Mouse (Mus musculus) midbrain, embryonic 15.5 days (tissue): Measurements from ENCODE around the gene Snx12. TPM values are rescaled to one million over a fixed set of nuclear protein-coding genes. Genes with fewer than 3 reads are reported as not detected.

Experiments
- ATAC-seq: fragments of 200-750 bp; cut with Nextera tagmentation; replicated peaks from 2 replicates; pipeline ENCODE4 v1.8.0; 2017; ENCODE audit warnings: moderate TSS enrichment
- H3K27ac ChIP-seq: fragments of 300-500 bp; sonication (generic); 2 replicates; pipeline ENCODE4 v1.5.1; 2015; ENCODE audit warnings: mild to moderate bottlenecking, inconsistent platforms
- H3K27me3 ChIP-seq: fragments of 300-500 bp; sonication (generic); replicated peaks from 2 replicates; pipeline ENCODE4 v1.6.1; 2015; ENCODE audit warnings: inconsistent platforms
- H3K36me3 ChIP-seq: fragments of 300-500 bp; sonication (generic); replicated peaks from 2 replicates; pipeline ENCODE4 v1.6.1; 2015; ENCODE audit warnings: inconsistent platforms
- H3K4me1 ChIP-seq: fragments of 300-500 bp; sonication (generic); 2 replicates; pipeline ENCODE4 v1.6.1; 2015; ENCODE audit warnings: inconsistent platforms
- H3K4me2 ChIP-seq: fragments of 300-500 bp; sonication (generic); 2 replicates; pipeline ENCODE4 v1.6.1; 2015; ENCODE audit warnings: inconsistent platforms, mild to moderate bottlenecking, moderate library complexity
- H3K4me3 ChIP-seq: fragments of 300-500 bp; sonication (generic); 2 replicates; pipeline ENCODE4 v1.5.1; 2015; ENCODE audit warnings: mild to moderate bottlenecking, inconsistent platforms
- H3K9ac ChIP-seq: fragments of 300-500 bp; sonication (generic); 2 replicates; pipeline ENCODE4 v1.6.1; 2015; ENCODE audit warnings: mild to moderate bottlenecking, inconsistent platforms
- H3K9me3 ChIP-seq: fragments of 300-500 bp; sonication (generic); 2 replicates; pipeline ENCODE4 v1.6.1; 2016; ENCODE audit warnings: inconsistent platforms
- WGBS: fragments of 180-500 bp; shearing (Covaris S2); methylation state at CpG from one replicate; pipeline ENCODE4 v1.1.7; 2015; ENCODE audit warnings: mixed read lengths; 5-methylcytosine and 5-hydroxymethylcytosine counted together
- polyA plus RNA-seq: library from polyadenylated mRNA; unstranded; fragments of >200 nt; fragmentation: Nextera tagmentation; extraction: Ambion mirVana; gene quantifications from 2 replicates; pipeline ENCODE4 v1.2.1, GENCODE M21; 2015

Snx12 gene
- polyA plus RNA-seq: 45.1 and 46.4 TPM in 2 replicates

DNA sequence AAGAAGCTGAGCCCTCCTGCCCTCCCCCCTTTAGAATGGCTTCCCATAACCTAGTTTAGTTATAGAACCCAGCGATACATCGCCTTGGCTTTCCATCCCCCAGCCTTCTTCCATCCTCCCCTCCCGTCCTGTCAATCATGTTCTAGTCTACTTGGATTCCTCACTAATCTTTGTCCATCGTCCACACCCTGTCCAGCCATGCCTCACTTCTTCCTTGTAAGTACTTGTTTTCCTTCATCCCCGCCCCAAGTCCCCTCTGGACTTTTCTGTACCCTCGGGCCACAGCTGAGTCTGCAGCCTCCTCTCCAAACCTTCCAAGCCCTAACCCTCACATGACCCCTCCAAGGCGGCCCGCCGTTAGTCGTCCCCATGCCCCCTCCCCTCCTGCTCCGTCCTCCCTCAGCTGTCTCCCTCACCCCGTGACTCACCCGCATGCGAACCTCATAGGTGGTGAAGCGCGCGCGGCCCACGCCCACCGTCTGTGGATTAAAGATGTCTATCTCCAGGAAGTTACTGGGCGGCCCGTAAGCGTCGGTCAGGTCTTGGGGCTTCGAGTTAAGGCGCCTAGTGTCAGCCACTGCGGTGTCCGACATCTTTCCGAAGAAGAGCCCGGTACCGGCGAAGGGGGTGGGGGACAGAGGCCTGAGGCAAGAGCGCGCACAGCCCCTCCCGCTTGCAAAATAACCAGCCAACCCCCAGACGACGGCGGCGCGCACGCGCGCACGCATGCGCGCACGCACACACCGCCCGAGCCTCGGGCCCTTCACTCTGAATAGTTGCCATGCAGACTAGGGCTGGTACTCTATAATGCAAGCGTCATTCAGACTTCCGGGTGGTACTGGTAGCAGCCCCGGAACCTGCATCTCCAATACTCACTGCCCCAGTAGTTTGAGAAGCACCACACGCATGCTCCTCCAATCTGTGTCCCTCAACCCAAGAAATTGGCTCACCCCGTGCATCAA lies at the start of gene Snx12:
TSS of gene Snx12 (minus strand) at position 730 of the 962 bp plus-strand sequence.
- Histone ChIP-seq H3K27ac (peak within 1 kb of the TSS; percentile 85), H3K4me1 (peaks cover 9% of the 10 kb centered on the region), H3K9ac (peak within 1 kb of the TSS; percentile 53), H3K9me3 (no peaks in the 10 kb centered on the region), H3K4me2 (peak within 1 kb of the TSS; percentile 55), H3K27me3 (no peaks in the 10 kb centered on the region; the same call in 1 of the 2 replicates), H3K36me3 (no peaks in the 10 kb centered on the region), H3K4me3 (peak within 1 kb of the TSS; percentile 58)
- ATAC-seq: peak; percentile 99
- WGBS: 18% methylated on average over 55 of the region's 55 CpGs

DNA sequence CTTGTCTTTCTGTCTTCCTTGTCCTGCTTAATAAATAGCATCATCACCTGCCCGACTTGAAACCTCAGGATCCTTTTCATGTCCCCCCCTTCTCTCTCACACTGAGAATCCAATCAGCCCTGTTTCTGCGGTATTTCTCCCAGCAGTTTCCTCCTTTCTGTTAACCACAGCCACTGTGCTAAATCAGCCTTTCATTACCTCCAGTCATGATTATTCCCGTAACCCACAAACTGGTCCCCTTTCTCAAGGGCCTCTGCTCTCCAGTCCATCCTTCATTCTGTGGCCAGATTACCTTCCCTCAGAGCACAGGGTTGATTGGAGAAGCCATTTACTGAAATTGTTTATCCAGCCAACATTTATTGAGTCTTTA lies 46.4 kb upstream of the Snx12 start, which contains the start of gene Gm20489:
TSS of gene Gm20489 (minus strand) at position 269 of the 370 bp plus-strand sequence.
- Histone ChIP-seq H3K4me2 (no peak within 1 kb of the TSS), H3K36me3 (no peaks in the 10 kb centered on the region), H3K9ac (no peak within 1 kb of the TSS), H3K27me3 (no peaks in the 10 kb centered on the region; the same call in 1 of the 2 replicates), H3K4me1 (no peaks in the 10 kb centered on the region), H3K4me3 (no peak within 1 kb of the TSS), H3K27ac (no peak within 1 kb of the TSS), H3K9me3 (no peaks in the 10 kb centered on the region)
- 51% methylated on average over 3 of the region's 3 CpGs for WGBS
- no peak for ATAC-seq

DNA sequence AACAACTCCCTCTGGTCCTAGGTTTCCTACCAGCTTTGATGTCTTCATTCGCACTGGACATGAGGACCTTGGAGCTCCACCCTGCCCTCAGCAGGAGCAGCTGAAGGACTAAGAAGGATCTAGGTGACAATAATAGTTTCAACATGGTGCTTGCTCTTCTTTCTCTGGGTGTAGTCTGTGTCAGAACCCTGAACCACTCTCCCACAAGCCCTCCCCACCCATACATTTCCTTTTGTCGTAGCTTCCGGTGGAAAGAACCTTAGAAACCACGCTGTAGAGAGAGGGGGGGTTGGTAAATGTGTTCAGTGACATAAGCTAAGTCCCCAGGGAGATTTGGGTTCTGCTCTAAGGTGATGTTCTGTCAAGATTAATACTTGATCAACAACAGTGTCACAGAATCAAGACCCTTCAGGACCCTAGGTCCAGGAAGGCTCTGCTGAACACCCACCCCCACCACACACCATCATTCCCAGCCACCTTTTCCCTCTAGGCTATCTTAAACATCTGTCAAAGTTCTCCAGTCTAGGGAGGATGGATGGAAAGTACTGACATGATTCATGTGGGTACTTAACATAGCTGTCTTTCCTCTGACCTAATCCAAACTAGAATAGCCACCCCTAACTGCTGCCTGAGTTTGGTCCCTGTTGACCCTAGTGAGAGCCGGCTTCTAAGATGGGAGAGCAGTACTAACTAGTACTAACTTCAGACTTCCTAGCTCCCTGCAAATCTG lies 45.8 kb upstream of the Snx12 start, which contains the start of gene Il2rg:
TSS of gene Il2rg (minus strand) at position 231 of the 730 bp plus-strand sequence.
- Histone ChIP-seq H3K36me3 (no peaks in the 10 kb centered on the region), H3K27ac (no peak within 1 kb of the TSS), H3K4me1 (no peaks in the 10 kb centered on the region), H3K4me3 (no peak within 1 kb of the TSS), H3K9ac (no peak within 1 kb of the TSS), H3K27me3 (no peaks in the 10 kb centered on the region; the same call in 1 of the 2 replicates), H3K4me2 (no peak within 1 kb of the TSS), H3K9me3 (no peaks in the 10 kb centered on the region)
- WGBS: 79% methylated on average over 4 of the region's 5 CpGs
- ATAC-seq: no peak

DNA sequence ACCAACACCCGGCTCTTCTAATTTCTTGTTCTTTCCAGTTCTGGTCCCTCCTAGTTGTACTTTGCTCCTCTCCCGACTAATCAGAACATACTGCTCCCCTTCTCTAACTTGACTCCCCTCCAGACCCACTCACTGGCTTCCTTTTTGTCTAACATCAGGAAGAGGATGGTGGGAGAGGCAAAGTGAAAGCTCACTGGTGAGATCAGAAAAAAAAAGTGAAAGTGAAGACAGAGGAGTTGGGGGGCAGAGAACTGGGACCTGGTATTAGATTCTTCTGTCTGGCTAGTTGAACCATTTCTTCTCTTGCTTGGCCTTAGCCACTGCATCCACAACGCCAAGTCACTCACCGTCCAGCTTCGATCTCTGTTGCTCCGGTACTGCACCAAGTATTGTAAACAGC lies 44.3 kb upstream of the Snx12 start:
- ATAC-seq: no peak
- Histone ChIP-seq H3K36me3 (no peaks in the 10 kb centered on the region), H3K27ac (no peak overlapping the region), H3K4me1 (no peaks in the 10 kb centered on the region), H3K27me3 (no peaks in the 10 kb centered on the region), H3K4me2 (no peak overlapping the region), H3K9ac (no peak overlapping the region), H3K9me3 (no peaks in the 10 kb centered on the region), H3K4me3 (no peak overlapping the region)
- WGBS: 97% methylated on average over 6 of the region's 6 CpGs

DNA sequence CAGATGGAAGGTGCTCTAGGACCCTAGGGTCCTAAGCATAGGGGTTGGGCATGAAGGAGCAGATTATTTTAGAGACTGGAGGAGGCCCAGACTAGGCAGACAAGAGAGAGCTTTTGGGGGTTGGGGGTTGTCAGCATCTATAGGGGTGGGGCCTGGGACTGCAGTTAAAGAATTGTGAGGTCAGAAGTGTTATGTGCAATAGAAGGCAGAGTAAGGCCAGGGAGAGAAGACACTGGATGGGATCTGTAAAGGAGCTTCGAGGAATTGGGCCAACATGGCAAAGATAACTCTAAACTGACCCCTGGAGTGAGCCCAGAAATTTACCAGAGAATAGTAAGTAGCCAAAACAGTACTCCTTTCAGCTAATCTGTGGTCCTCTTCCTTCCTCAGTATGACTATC lies 41.5 kb upstream of the Snx12 start, which contains the start of gene Gm614:
TSS of gene Gm614 (minus strand) at position 101 of the 400 bp plus-strand sequence.
- Histone ChIP-seq H3K9ac (no peak within 1 kb of the TSS), H3K9me3 (no peaks in the 10 kb centered on the region), H3K4me2 (no peak within 1 kb of the TSS), H3K27ac (no peak within 1 kb of the TSS), H3K36me3 (no peaks in the 10 kb centered on the region), H3K4me3 (no peak within 1 kb of the TSS), H3K4me1 (0 out of 2 replicates have a peak, but pooled peaks cover 3% of the 10 kb centered on the region), H3K27me3 (no peaks in the 10 kb centered on the region)
- 90% methylated on average over 1 of the region's 1 CpGs for WGBS
- no peak for ATAC-seq

DNA sequence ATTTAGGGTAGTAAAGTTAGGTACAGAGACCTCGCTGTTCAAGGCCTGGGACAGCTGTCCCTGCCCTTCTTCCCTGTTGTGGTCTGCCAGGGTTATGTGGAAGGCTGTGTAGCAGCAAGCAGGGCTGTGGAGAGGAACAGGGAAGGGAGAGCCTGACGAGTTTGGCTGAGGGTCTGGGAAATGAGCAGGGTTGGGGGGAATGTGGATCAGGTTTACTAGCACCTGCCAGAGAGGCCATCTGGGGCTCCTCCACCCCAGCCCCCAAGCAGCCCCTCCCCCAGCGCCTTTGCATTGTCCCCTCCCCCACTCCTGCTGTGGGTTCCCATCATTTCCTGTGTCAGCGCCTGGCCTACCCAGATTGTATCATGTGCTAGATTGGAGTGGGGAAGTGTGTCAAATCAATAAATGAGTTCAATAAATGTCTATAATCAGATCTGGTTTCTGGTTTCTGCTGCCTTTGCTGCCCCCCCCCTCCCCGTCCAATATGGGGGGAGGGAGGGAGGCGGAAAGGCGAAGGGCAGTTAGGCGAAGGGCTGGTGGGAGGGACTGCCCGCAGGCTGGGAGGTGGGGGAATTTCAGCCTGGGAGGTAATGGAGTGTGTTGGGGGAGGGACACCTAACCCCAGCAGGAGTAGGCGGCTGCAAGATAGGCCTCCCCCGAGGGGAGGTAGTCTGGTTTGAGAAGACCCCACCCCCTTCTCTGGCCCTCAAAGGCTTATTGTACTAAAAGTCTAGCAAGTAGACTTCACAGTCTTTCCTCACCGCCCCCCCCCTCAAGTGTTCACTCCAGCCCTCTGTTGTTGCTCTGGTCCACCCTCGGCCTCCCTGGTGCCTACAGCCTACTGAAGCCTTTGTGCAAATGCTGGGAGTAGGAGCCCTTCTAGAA lies 38.3 kb upstream of the Snx12 start:
- peak overlapping the region; percentile 12; the same call in 1 of the 2 replicates for H3K27ac ChIP-seq
- H3K4me2 ChIP-seq: no peak overlapping the region
- H3K27me3 ChIP-seq: no peaks in the 10 kb centered on the region
- H3K4me3 ChIP-seq: no peak overlapping the region
- ATAC-seq: peak; percentile 39; the same call in 1 of the 2 replicates
- 0 out of 2 replicates have a peak, but pooled peaks cover 4% of the 10 kb centered on the region for H3K4me1 ChIP-seq
- H3K9ac ChIP-seq: no peak overlapping the region
- WGBS: 29% methylated on average over 13 of the region's 13 CpGs
- no peaks in the 10 kb centered on the region for H3K9me3 ChIP-seq
- H3K36me3 ChIP-seq: no peaks in the 10 kb centered on the region

DNA sequence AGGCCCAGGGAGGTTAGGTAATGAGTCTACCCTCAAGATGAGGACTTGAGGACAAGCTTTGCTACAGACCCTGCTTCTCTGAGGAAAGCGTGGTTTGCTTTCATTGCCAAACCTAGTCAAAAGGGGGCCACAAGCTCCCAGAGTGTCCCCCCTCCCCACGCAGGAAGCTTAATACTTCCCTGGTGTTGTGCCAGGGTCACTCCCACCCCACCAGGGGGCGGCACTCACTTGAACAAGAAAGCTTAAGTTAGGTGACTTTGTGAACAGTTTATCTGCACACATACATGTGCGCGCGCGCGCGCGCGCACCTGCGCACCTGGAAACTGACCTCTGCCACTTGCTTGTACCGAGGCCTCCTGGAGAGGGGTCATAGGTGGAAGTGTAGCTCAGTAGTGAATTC lies 34.2 kb upstream of the Snx12 start:
- Histone ChIP-seq H3K4me2 (no peak overlapping the region), H3K36me3 (no peaks in the 10 kb centered on the region), H3K4me3 (no peak overlapping the region), H3K4me1 (peaks cover 12% of the 10 kb centered on the region; the same call in 1 of the 2 replicates), H3K27me3 (no peaks in the 10 kb centered on the region), H3K9ac (no peak overlapping the region), H3K9me3 (no peaks in the 10 kb centered on the region), H3K27ac (no peak overlapping the region)
- WGBS: 89% methylated on average over 13 of the region's 13 CpGs
- no peak for ATAC-seq

DNA sequence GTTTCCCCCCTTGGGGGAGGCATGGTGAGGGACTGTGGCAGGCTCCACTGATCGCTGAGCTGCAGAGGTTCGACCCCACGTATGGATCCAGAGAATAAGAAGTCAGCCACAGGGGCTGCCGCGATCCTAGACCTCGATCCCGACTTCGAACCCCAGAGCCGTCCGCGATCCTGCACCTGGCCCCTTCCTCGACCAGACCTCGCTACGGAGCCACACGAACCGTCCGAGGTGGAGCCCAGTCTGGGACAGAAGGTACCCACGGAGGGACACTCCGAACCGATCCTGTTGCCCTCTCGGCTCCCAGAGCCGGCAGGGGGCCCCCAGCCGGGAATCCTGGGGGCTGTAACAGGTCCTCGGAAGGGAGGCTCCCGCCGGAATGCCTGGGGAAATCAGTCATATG lies 32.4 kb upstream of the Snx12 start:
- ATAC-seq: peak; percentile 43
- WGBS: 23% methylated on average over 26 of the region's 26 CpGs
- no peak overlapping the region for H3K27ac ChIP-seq

DNA sequence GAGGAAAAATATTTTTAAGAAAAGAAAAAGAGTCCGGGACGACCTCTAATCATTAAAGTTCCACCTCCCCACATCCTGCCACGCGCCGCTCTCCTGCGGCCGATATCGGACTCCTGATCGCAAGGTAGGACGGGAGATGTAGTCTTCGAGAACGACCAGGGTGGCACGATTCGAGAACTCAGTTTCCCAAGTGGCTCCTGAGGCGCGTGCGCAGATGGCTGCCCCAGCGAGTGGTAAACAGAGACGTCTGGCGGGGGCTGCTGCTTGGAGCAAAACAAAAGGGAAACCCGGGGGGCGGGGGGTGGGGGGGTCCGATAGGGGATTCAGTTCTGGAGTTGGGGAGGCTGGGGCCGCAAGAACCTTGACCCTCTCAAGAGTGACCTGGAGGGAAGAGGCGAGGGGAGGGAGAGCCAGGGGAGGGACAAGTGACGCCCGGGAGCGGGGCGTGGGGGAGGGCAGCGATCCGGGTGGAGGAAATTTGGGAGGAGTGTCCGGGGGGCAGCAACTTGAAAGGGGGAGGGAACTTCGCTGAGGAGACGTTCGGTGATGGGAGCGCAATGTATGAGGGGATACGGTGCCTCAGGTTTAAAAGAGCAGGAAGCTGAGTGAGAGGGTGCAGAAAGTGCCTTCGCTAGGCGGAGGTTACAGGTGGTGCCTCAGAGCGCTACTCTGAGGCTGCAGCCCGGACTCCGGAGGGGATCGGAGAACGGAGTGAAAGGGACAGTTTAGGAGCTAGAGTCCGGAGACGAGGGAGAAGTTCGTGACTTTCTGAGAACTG lies 31.8 kb upstream of the Snx12 start, which contains the start of gene Foxo4:
TSS of gene Foxo4 (plus strand) at position 577 of the 778 bp plus-strand sequence.
- Histone ChIP-seq H3K4me1 (peaks cover 9% of the 10 kb centered on the region; the same call in 1 of the 2 replicates), H3K9ac (peak within 1 kb of the TSS; percentile 35), H3K4me3 (peak within 1 kb of the TSS; percentile 53), H3K27me3 (no peaks in the 10 kb centered on the region), H3K36me3 (no peaks in the 10 kb centered on the region), H3K9me3 (no peaks in the 10 kb centered on the region), H3K27ac (no peak within 1 kb of the TSS), H3K4me2 (peak within 1 kb of the TSS; percentile 78)
- peak; percentile 95 for ATAC-seq
- 19% methylated on average over 47 of the region's 47 CpGs for WGBS

More for the DNA sequence above, 32.4 kb upstream of the Snx12 start:
- Histone ChIP-seq H3K9ac (peak overlapping the region; percentile 31), H3K9me3 (no peaks in the 10 kb centered on the region), H3K4me3 (peak overlapping the region; percentile 53), H3K27me3 (no peaks in the 10 kb centered on the region), H3K4me1 (peaks cover 9% of the 10 kb centered on the region; the same call in 1 of the 2 replicates), H3K36me3 (no peaks in the 10 kb centered on the region), H3K4me2 (peak overlapping the region; percentile 78)

DNA sequence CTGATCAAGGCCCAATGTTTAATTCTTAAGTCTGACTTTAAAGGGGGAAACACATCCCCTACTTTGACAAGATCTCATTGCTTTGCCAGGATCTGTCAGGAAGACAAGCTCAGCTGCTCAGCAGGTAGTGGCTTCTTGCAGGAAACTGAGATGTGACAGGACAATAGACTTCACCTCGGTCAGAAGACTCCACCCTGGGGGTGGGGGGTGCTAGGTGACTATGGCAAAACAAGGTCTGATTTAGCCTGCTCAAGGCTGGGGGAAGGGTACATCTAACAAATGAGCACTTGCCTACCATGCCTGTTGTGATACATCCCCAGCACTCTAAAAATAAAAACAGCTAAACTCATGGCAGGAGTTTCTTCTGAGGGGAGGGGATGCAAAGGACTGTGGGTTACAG lies 22.6 kb upstream of the Snx12 start:
- no peak overlapping the region for H3K4me3 ChIP-seq
- H3K27me3 ChIP-seq: no peaks in the 10 kb centered on the region
- H3K36me3 ChIP-seq: no peaks in the 10 kb centered on the region
- no peak overlapping the region for H3K27ac ChIP-seq
- ATAC-seq: no peak
- no peak overlapping the region for H3K9ac ChIP-seq
- no peak overlapping the region for H3K4me2 ChIP-seq
- H3K9me3 ChIP-seq: no peaks in the 10 kb centered on the region
- WGBS: 8% methylated on average over 1 of the region's 1 CpGs
- no peaks in the 10 kb centered on the region for H3K4me1 ChIP-seq

DNA sequence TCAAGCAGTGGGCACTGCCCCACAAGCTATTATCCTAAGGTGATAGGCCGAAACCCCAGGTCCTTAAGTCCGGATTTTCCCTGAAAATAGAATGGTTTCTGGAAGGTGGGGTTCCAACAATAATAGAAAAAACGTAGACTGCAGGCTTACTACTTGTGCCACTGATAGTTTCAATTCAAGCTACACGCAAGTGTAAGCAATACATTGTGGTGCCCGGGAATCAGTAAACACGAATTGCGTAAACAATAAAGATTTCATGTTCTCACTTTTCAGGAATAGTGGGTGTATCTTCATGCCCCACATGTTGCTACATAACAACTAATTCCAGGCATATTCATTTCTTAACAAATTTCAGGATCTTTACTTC lies 416 bp upstream of the Snx12 start:
- 26% methylated on average over 7 of the region's 7 CpGs for WGBS
- H3K27ac ChIP-seq: peak overlapping the region; percentile 76
- no peaks in the 10 kb centered on the region for H3K9me3 ChIP-seq
- no peak for ATAC-seq
- H3K4me3 ChIP-seq: peak overlapping the region; percentile 58
- no peaks in the 10 kb centered on the region; the same call in 1 of the 2 replicates for H3K27me3 ChIP-seq
- H3K4me1 ChIP-seq: peaks cover 9% of the 10 kb centered on the region
- H3K4me2 ChIP-seq: peak overlapping the region; percentile 50
- no peak overlapping the region for H3K9ac ChIP-seq
- H3K36me3 ChIP-seq: no peaks in the 10 kb centered on the region
